Mouse (Mus musculus): Measurements from ENCODE around the gene Chd2. TPM values are rescaled to one million over a fixed set of nuclear protein-coding genes. Genes with fewer than 3 reads are reported as not detected.

Chd2 gene
- polyA plus RNA-seq, 1 experiment: 88.1 TPM

- no peak for TF ChIP-seq CTCF (IDR thresholded peaks at IDR 0.05; ENCODE audit: borderline replicate concordance, control insufficient read depth, extremely low read depth, insufficient read depth, low read length, poor library complexity)
- DNase-seq: no peak
- H3K4me1 ChIP-seq (replicated peaks; ENCODE audit: control insufficient read depth, insufficient read depth, low read length): no peaks in the 10 kb centered on the region
- no peak overlapping the region for H3K4me3 ChIP-seq (ENCODE audit: control insufficient read depth, insufficient read depth, low read length)
- 93% methylated on average over 4 of the region's 4 CpGs for WGBS
- H3K36me3 ChIP-seq (ENCODE audit: control insufficient read depth, insufficient read depth, low read length): peaks cover 97% of the 10 kb centered on the region
- no peak overlapping the region for H3K27ac ChIP-seq (ENCODE audit: control insufficient read depth, insufficient read depth, low read length)
- H3K27me3 ChIP-seq (ENCODE audit: control insufficient read depth, insufficient read depth, low read length): no peaks in the 10 kb centered on the region
Observed at GRCm38 (mm10) chr7:73451594-73451993, 90.0 kb downstream of the Chd2 start.

GRCm38 (mm10) chr7:73442246-73442645, 99.4 kb downstream of the Chd2 start:
- no peak for DNase-seq
- Histone ChIP-seq H3K4me1 (replicated peaks; ENCODE audit: control insufficient read depth, insufficient read depth, low read length) (no peaks in the 10 kb centered on the region), H3K36me3 (ENCODE audit: control insufficient read depth, insufficient read depth, low read length) (peaks cover 98% of the 10 kb centered on the region), H3K27me3 (ENCODE audit: control insufficient read depth, insufficient read depth, low read length) (no peaks in the 10 kb centered on the region), H3K27ac (ENCODE audit: control insufficient read depth, insufficient read depth, low read length) (no peak overlapping the region), H3K4me3 (ENCODE audit: control insufficient read depth, insufficient read depth, low read length) (no peak overlapping the region)
- WGBS: 97% methylated on average over 4 of the region's 4 CpGs
- TF ChIP-seq CTCF (IDR thresholded peaks at IDR 0.05; ENCODE audit: borderline replicate concordance, control insufficient read depth, extremely low read depth, insufficient read depth, low read length, poor library complexity) (no peak), POLR2A (IDR thresholded peaks at IDR 0.05; ENCODE audit: control insufficient read depth, extremely low read depth, insufficient read depth, low read length, poor library complexity) (no peak)

- Histone ChIP-seq H3K27me3 (ENCODE audit: control insufficient read depth, insufficient read depth, low read length) (no peaks in the 10 kb centered on the region), H3K4me3 (ENCODE audit: control insufficient read depth, insufficient read depth, low read length) (no peak overlapping the region), H3K4me1 (replicated peaks; ENCODE audit: control insufficient read depth, insufficient read depth, low read length) (no peaks in the 10 kb centered on the region), H3K36me3 (ENCODE audit: control insufficient read depth, insufficient read depth, low read length) (peaks cover 96% of the 10 kb centered on the region), H3K27ac (ENCODE audit: control insufficient read depth, insufficient read depth, low read length) (no peak overlapping the region)
- over 99% methylated on average over 3 of the region's 3 CpGs for WGBS
- no peak for TF ChIP-seq POLR2A (IDR thresholded peaks at IDR 0.05; ENCODE audit: control insufficient read depth, extremely low read depth, insufficient read depth, low read length, poor library complexity)
- DNase-seq: no peak
Observed at GRCm38 (mm10) chr7:73441802-73442201, 99.8 kb downstream of the Chd2 start.

- WGBS: 87% methylated on average over 12 of the region's 12 CpGs
- no peak overlapping the region for H3K27ac ChIP-seq (ENCODE audit: control insufficient read depth, insufficient read depth, low read length)
- peaks cover 81% of the 10 kb centered on the region for H3K36me3 ChIP-seq (ENCODE audit: control insufficient read depth, insufficient read depth, low read length)
- no peak overlapping the region for H3K4me3 ChIP-seq (ENCODE audit: control insufficient read depth, insufficient read depth, low read length)
- no peaks in the 10 kb centered on the region for H3K4me1 ChIP-seq (replicated peaks; ENCODE audit: control insufficient read depth, insufficient read depth, low read length)
- peak; percentile 42 for DNase-seq
- H3K27me3 ChIP-seq (ENCODE audit: control insufficient read depth, insufficient read depth, low read length): no peaks in the 10 kb centered on the region
- peak; percentile 58; the same call in 1 of the 2 replicates for TF ChIP-seq CTCF (IDR thresholded peaks at IDR 0.05; ENCODE audit: borderline replicate concordance, control insufficient read depth, extremely low read depth, insufficient read depth, low read length, poor library complexity)
- TF ChIP-seq POLR2A (IDR thresholded peaks at IDR 0.05; ENCODE audit: control insufficient read depth, extremely low read depth, insufficient read depth, low read length, poor library complexity): no peak
Observed at GRCm38 (mm10) chr7:73435685-73436084, 105.9 kb downstream of the Chd2 start.

GRCm38 (mm10) chr7:73434336-73434677, 107.3 kb downstream of the Chd2 start:
- no peak for TF ChIP-seq CTCF (IDR thresholded peaks at IDR 0.05; ENCODE audit: borderline replicate concordance, control insufficient read depth, extremely low read depth, insufficient read depth, low read length, poor library complexity)
- TF ChIP-seq POLR2A (IDR thresholded peaks at IDR 0.05; ENCODE audit: control insufficient read depth, extremely low read depth, insufficient read depth, low read length, poor library complexity): no peak
- H3K27ac ChIP-seq (ENCODE audit: control insufficient read depth, insufficient read depth, low read length): no peak overlapping the region
- H3K36me3 ChIP-seq (ENCODE audit: control insufficient read depth, insufficient read depth, low read length): peaks cover 81% of the 10 kb centered on the region
- DNase-seq: no peak
- 95% methylated on average over 2 of the region's 2 CpGs for WGBS
- no peaks in the 10 kb centered on the region for H3K27me3 ChIP-seq (ENCODE audit: control insufficient read depth, insufficient read depth, low read length)
- no peaks in the 10 kb centered on the region for H3K4me1 ChIP-seq (replicated peaks; ENCODE audit: control insufficient read depth, insufficient read depth, low read length)
- no peak overlapping the region for H3K4me3 ChIP-seq (ENCODE audit: control insufficient read depth, insufficient read depth, low read length)

- DNase-seq: no peak
- Histone ChIP-seq H3K27me3 (ENCODE audit: control insufficient read depth, insufficient read depth, low read length) (no peaks in the 10 kb centered on the region), H3K4me3 (ENCODE audit: control insufficient read depth, insufficient read depth, low read length) (no peak overlapping the region), H3K36me3 (ENCODE audit: control insufficient read depth, insufficient read depth, low read length) (peaks cover 81% of the 10 kb centered on the region), H3K27ac (ENCODE audit: control insufficient read depth, insufficient read depth, low read length) (no peak overlapping the region), H3K4me1 (replicated peaks; ENCODE audit: control insufficient read depth, insufficient read depth, low read length) (no peaks in the 10 kb centered on the region)
- 98% methylated on average over 6 of the region's 6 CpGs for WGBS
- TF ChIP-seq POLR2A (IDR thresholded peaks at IDR 0.05; ENCODE audit: control insufficient read depth, extremely low read depth, insufficient read depth, low read length, poor library complexity): no peak
- no peak for TF ChIP-seq CTCF (IDR thresholded peaks at IDR 0.05; ENCODE audit: borderline replicate concordance, control insufficient read depth, extremely low read depth, insufficient read depth, low read length, poor library complexity)
Observed at GRCm38 (mm10) chr7:73433637-73434335, 107.8 kb downstream of the Chd2 start.

- 98% methylated on average over 3 of the region's 3 CpGs for WGBS
- peaks cover 43% of the 10 kb centered on the region for H3K36me3 ChIP-seq (ENCODE audit: control insufficient read depth, insufficient read depth, low read length)
- DNase-seq: no peak
- TF ChIP-seq CTCF (IDR thresholded peaks at IDR 0.05; ENCODE audit: borderline replicate concordance, control insufficient read depth, extremely low read depth, insufficient read depth, low read length, poor library complexity) (no peak), POLR2A (IDR thresholded peaks at IDR 0.05; ENCODE audit: control insufficient read depth, extremely low read depth, insufficient read depth, low read length, poor library complexity) (no peak)
- H3K27ac ChIP-seq (ENCODE audit: control insufficient read depth, insufficient read depth, low read length): no peak overlapping the region
- H3K4me1 ChIP-seq (replicated peaks; ENCODE audit: control insufficient read depth, insufficient read depth, low read length): no peaks in the 10 kb centered on the region
- no peaks in the 10 kb centered on the region for H3K27me3 ChIP-seq (ENCODE audit: control insufficient read depth, insufficient read depth, low read length)
- no peak overlapping the region for H3K4me3 ChIP-seq (ENCODE audit: control insufficient read depth, insufficient read depth, low read length)
Observed at GRCm38 (mm10) chr7:73428525-73428924, 113.1 kb downstream of the Chd2 start.
